Mouse (Mus musculus) myocyte (in vitro differentiated cells): ENCODE results near the gene Hectd3. TPM values are rescaled to one million over a fixed set of nuclear protein-coding genes. Genes with fewer than 3 reads are reported as not detected.

Experiments used
- H3K27me3 ChIP-seq: one replicate; pipeline ENCODE4 v1.6.1; 2011; ENCODE audit not compliant: control insufficient read depth, insufficient read depth, insufficient read length
- H3K36me3 ChIP-seq: one replicate; pipeline ENCODE4 v1.6.1; 2011; ENCODE audit not compliant: control insufficient read depth, insufficient read depth
- H3K4me2 ChIP-seq: one replicate; pipeline ENCODE4 v1.6.1; 2011; ENCODE audit warnings: low read depth, control low read depth
- H3K4me3 ChIP-seq: one replicate; pipeline ENCODE4 v1.5.1; 2011; ENCODE audit warnings: mild to moderate bottlenecking, control low read depth, moderate library complexity
- H3K79me2 ChIP-seq: one replicate; pipeline ENCODE4 v1.6.1; 2011; ENCODE audit not compliant: control insufficient read depth, insufficient read depth
- H3ac ChIP-seq: one replicate; pipeline ENCODE4 v1.6.1; 2011; ENCODE audit not compliant: control insufficient read depth, insufficient read length
- CEBPB ChIP-seq: IDR thresholded peaks from 2 replicates; pipeline ENCODE4 v1.6.1; 2011; ENCODE audit warnings: mild to moderate bottlenecking, moderate library complexity; ENCODE audit not compliant: poor library complexity, insufficient read depth, severe bottlenecking
- E2F4 ChIP-seq: IDR thresholded peaks from one replicate; pipeline ENCODE4 v1.6.1; 2011; ENCODE audit warnings: mild to moderate bottlenecking, control low read depth, moderate library complexity; ENCODE audit not compliant: insufficient read depth
- MAX ChIP-seq: IDR thresholded peaks from one replicate; pipeline ENCODE4 v1.6.1; 2011; ENCODE audit warnings: low read depth, mild to moderate bottlenecking, control low read depth
- MYOD1 ChIP-seq, 3 experiments: IDR thresholded peaks; one replicate each; pipeline ENCODE4 v1.6.1; 2011; ENCODE audit warnings: control low read depth in 2 of 3, low read depth in 2 of 3, mild to moderate bottlenecking in 2 of 3, moderate library complexity in 1 of 3; ENCODE audit not compliant: insufficient read length in 2 of 3, control insufficient read depth in 1 of 3
- MYOG ChIP-seq, 3 experiments: IDR thresholded peaks; one replicate each; pipeline ENCODE4 v1.6.1; 2011; ENCODE audit warnings: control low read depth in 2 of 3, low read depth in 2 of 3, mild to moderate bottlenecking in 2 of 3; ENCODE audit not compliant: insufficient read length in 2 of 3, control insufficient read depth in 1 of 3, insufficient read depth in 1 of 3
- POLR2A ChIP-seq: IDR thresholded peaks from one replicate; pipeline ENCODE4 v1.6.1; 2011; ENCODE audit warnings: low read depth, mild to moderate bottlenecking, control low read depth, moderate library complexity; ENCODE audit not compliant: insufficient read length
- POLR2AphosphoS2 ChIP-seq: IDR thresholded peaks from one replicate; pipeline ENCODE4 v1.6.1; 2011; ENCODE audit warnings: low read depth, control low read depth; ENCODE audit not compliant: insufficient read length
- REST ChIP-seq: IDR thresholded peaks from one replicate; pipeline ENCODE4 v1.6.1; 2011; ENCODE audit warnings: mild to moderate bottlenecking, control low read depth, moderate library complexity; ENCODE audit not compliant: insufficient read depth, insufficient read length
- SRF ChIP-seq: IDR thresholded peaks from one replicate; pipeline ENCODE4 v1.6.1; 2011; ENCODE audit warnings: low read depth; ENCODE audit not compliant: control insufficient read depth, insufficient read length
- TCF12 ChIP-seq: IDR thresholded peaks from one replicate; pipeline ENCODE4 v1.6.1; 2011; ENCODE audit warnings: mild to moderate bottlenecking, control low read depth; ENCODE audit not compliant: poor library complexity, insufficient read depth, severe bottlenecking
- TCF3 ChIP-seq: IDR thresholded peaks from one replicate; pipeline ENCODE4 v1.6.1; 2011; ENCODE audit warnings: low read depth, control low read depth; ENCODE audit not compliant: insufficient read length
- USF1 ChIP-seq: IDR thresholded peaks from one replicate; pipeline ENCODE4 v1.6.1; 2011; ENCODE audit warnings: low read depth, mild to moderate bottlenecking, control low read depth, moderate library complexity
- polyA plus RNA-seq: library from polyadenylated mRNA; unstranded; fragments of >200 nt; fragmentation: generic; extraction: Trizol; gene quantifications from one replicate; pipeline ENCODE4 v1.2.1, GENCODE M21; 2012; ENCODE audit warnings: missing spikeins

Gene Hectd3
- polyA plus RNA-seq, 1 experiment, result 28.7 TPM

DNA sequence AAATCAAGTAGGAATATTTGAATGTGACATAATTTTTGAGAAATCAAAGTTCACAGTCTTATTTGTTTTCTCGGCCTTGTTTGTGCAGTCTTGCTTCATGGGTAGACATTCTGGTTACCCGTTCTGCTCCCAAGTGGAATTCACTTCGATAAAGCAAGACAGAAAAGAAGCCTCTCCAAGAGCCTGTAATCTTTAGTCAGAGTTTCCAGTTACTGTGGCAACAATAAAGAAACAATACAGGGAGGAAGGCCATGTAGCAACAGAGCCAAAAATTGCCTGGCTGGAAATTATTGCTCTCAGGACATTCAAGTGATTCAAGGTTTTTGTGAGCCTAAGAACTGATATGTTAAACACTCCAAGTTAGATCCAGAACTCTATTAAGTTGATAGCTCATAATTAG, 53.7 kb downstream of the Hectd3 start:
- Histone ChIP-seq H3K79me2 (no peaks in the 10 kb centered on the region), H3K4me3 (no peak overlapping the region), H3K4me2 (no peak overlapping the region), H3K27me3 (no peaks in the 10 kb centered on the region), H3K36me3 (peaks cover 4% of the 10 kb centered on the region), H3ac (no peak overlapping the region)
- TF ChIP-seq MYOG (IDR thresholded peaks at IDR 0.05; ENCODE audit: control insufficient read depth in 1 of 3, insufficient read depth in 1 of 3, insufficient read length in 2 of 3, low read depth in 2 of 3) (no peak), REST (no peak)

GRCm38 (mm10) chr4:117049485-117049884, 54.4 kb downstream of the Hectd3 start:
- Histone ChIP-seq H3K79me2 (no peaks in the 10 kb centered on the region), H3K36me3 (peaks cover 4% of the 10 kb centered on the region), H3K4me2 (no peak overlapping the region), H3K4me3 (no peak overlapping the region), H3ac (no peak overlapping the region), H3K27me3 (no peaks in the 10 kb centered on the region)
- TF ChIP-seq POLR2AphosphoS2 (no peak), TCF12 (no peak), REST (no peak), TCF3 (no peak), MAX (no peak), CEBPB (no peak), SRF (no peak), MYOG (IDR thresholded peaks at IDR 0.05; ENCODE audit: control insufficient read depth in 1 of 3, insufficient read depth in 1 of 3, insufficient read length in 2 of 3, low read depth in 2 of 3) (no peak)

GRCm38 (mm10) chr4:117052626-117053025, 57.5 kb downstream of the Hectd3 start:
- Histone ChIP-seq H3K79me2 (no peaks in the 10 kb centered on the region), H3K4me2 (no peak overlapping the region), H3K4me3 (no peak overlapping the region), H3K36me3 (no peaks in the 10 kb centered on the region), H3K27me3 (no peaks in the 10 kb centered on the region), H3ac (no peak overlapping the region)
- TF ChIP-seq MYOD1 (IDR thresholded peaks at IDR 0.05; ENCODE audit: control insufficient read depth in 1 of 3, insufficient read length in 2 of 3, low read depth in 2 of 3), result no peak
- TF ChIP-seq REST, result no peak
- TF ChIP-seq SRF, result no peak
- no peak for TF ChIP-seq TCF12
- no peak for TF ChIP-seq POLR2AphosphoS2
- TF ChIP-seq TCF3, result no peak

- H3K4me3 ChIP-seq, result no peak overlapping the region
- no peaks in the 10 kb centered on the region for H3K27me3 ChIP-seq
- H3K36me3 ChIP-seq, result peaks cover 4% of the 10 kb centered on the region
- TF ChIP-seq POLR2A (no peak), MAX (no peak), CEBPB (no peak), E2F4 (no peak), MYOG (IDR thresholded peaks at IDR 0.05; ENCODE audit: control insufficient read depth in 1 of 3, insufficient read depth in 1 of 3, insufficient read length in 2 of 3, low read depth in 2 of 3) (no peak), TCF12 (no peak), SRF (no peak), MYOD1 (IDR thresholded peaks at IDR 0.05; ENCODE audit: control insufficient read depth in 1 of 3, insufficient read length in 2 of 3, low read depth in 2 of 3) (no peak), POLR2AphosphoS2 (no peak), USF1 (no peak), REST (no peak), TCF3 (no peak)
- H3ac ChIP-seq, result no peak overlapping the region
- no peaks in the 10 kb centered on the region for H3K79me2 ChIP-seq
- H3K4me2 ChIP-seq, result no peak overlapping the region
Observed at GRCm38 (mm10) chr4:117053956-117054355, 58.8 kb downstream of the Hectd3 start.

Other genes with a start within 250 kb of the Hectd3 start
- 15.4 TPM for gene Toe1, start 187.7 kb upstream of the Hectd3 start, polyA plus RNA-seq
- gene Mutyh, start 187.6 kb upstream of the Hectd3 start, polyA plus RNA-seq, result 3.4 TPM
- 1.5 TPM for gene Hpdl, start 173.6 kb upstream of the Hectd3 start, polyA plus RNA-seq
- not detected for gene Zswim5, start 117.9 kb upstream of the Hectd3 start, polyA plus RNA-seq
- 69.6 TPM for gene Urod, start 904 bp upstream of the Hectd3 start, polyA plus RNA-seq
- 36.3 TPM for gene Eif2b3, start 24.1 kb downstream of the Hectd3 start, polyA plus RNA-seq
- gene Ptch2, start 100.8 kb downstream of the Hectd3 start, polyA plus RNA-seq, result 0.02 TPM
- gene Btbd19, start 130.4 kb downstream of the Hectd3 start, polyA plus RNA-seq, result 20.2 TPM
- 0.18 TPM for gene Tctex1d4, start 131.5 kb downstream of the Hectd3 start, polyA plus RNA-seq
- gene Plk3, start 138.6 kb downstream of the Hectd3 start, polyA plus RNA-seq, result 17.4 TPM
- 3,907 TPM for gene Rps8, start 160.9 kb downstream of the Hectd3 start, polyA plus RNA-seq
- 18.5 TPM for gene Kif2c, start 187.3 kb downstream of the Hectd3 start, polyA plus RNA-seq